Mouse (Mus musculus) CD4-positive, CD25-positive, alpha-beta regulatory T cell, adult 4 months (primary cell): Measurements from ENCODE around the gene Dlg2. TPM values are rescaled to one million over a fixed set of nuclear protein-coding genes. Genes with fewer than 3 reads are reported as not detected.

Source experiments
- ATAC-seq: one replicate; pipeline ENCODE4 v1.8.0; 2017
- polyA plus RNA-seq, 2 experiments: library from polyadenylated mRNA; unstranded; fragments of 100-300 nt; shearing (Covaris generic); gene quantifications; one replicate each; pipeline ENCODE4 v1.2.1; 2017

Gene Dlg2
- polyA plus RNA-seq, 2 experiments from 2014 or later = 0.50 to 0.86 TPM

DNA sequence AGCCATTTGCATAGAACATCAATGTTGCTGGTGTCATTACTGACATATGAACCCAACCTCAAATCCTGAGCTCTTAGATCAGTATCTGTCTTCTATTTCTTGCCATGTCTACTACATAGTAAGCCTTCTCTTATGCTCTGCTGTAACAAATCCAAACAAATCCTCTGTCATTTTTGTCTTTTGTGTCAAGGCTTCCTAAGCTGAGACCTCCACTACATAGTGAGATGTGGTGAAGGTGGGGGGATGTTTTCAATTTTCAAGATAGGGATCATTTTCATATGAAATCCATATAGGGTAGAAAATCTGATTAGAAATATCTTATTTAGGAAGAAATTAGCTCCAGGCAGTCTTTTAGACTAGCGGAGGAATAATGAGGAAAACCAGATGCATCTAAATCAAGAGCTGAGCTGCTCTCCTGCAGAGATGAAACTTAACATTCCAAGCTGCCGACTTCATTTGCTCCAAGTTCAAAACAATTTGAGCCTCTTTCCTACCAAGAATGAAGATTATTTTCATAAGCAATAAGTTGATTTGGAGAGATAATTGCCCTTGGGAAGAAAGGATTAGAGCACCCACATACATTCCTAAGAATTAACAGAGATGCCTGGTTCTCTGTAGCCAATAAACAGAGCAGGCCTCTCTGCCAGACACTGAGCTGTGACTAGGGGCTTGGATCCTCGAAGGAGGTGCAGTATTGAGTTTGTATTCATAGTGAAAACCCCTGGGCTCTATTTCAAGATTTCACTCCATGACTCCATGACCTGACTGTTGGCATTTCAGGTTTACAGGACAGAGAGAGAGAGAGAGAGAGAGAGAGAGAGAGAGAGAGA lies 2009.6 kb downstream of the Dlg2 start:
- ATAC-seq = no peak

DNA sequence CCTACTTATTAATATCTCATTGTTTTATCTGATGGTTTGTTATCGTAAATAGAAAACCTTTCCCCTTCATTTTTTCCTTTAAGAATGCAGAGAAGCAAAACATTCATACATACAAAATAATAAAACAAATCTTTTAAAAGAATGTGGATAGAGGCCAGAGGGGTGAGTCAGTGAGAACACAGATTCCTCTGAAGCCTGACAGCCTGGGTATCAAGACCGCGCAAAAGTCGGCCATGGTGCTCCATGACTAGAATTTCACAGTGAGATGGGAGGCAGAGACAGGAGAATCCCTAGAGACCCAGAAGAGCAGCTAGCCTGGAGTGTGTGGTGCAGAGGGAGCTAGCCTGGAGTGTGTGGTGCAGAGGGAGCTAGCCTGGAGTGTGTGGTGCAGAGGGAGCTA lies 2010.4 kb downstream of the Dlg2 start:
- no peak for ATAC-seq

DNA sequence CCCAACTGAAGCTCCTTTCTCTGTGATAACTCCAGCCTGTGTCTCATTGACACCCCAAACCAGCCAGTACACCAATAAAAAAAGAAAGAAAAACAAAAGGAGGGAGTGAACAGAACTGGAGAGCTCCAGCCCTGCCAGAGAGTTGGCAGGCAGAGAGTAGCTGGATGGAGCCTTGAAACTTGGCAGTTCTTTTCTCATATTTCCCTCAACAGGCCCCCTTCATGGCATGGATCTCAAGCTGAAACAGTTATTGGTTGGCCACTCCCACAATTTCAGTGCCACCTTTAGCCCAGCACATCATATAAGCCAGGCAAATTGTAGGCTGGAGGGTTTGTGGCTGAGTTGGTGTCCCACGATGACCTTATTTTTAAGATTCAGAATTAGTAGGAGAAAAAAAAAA lies 2015.8 kb downstream of the Dlg2 start:
- ATAC-seq = no peak

DNA sequence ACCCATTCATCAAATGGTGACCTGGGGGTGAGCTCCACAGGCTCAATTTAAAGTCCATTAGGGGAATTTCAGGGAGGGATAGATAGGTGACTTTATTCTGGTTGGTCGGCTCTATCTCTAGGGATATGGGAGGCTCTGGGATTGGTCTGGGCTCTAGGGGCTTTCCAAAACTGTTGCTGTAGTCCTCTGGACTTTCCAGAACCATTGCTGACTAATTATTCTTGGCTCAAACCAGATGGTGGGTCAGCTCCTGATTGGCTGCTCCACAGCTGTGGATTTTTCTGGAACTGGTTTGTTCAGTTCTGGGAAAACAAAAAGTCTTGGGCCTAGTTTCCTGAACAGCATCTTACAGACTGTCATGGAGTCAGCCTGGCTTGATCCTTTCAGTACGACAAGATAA lies 2017.0 kb downstream of the Dlg2 start:
- ATAC-seq = no peak

Other genes starting within 250 kb of the Dlg2 start
- not detected for gene Ccdc83, start 210.9 kb upstream of the Dlg2 start, polyA plus RNA-seq
- 10 to 100 TPM; 46.9 to 47.7 TPM for gene Sytl2, start 174.4 kb upstream of the Dlg2 start, polyA plus RNA-seq
- not detected for gene Ccdc89, start 50.1 kb upstream of the Dlg2 start, polyA plus RNA-seq
- 10 to 100 TPM; 13.7 to 29.0 TPM for gene Crebzf, start 33.9 kb upstream of the Dlg2 start, polyA plus RNA-seq
- gene Tmem126a, start 19.4 kb upstream of the Dlg2 start, polyA plus RNA-seq = 10 to 100 TPM; 67.2 to 77.1 TPM
- 10 to 100 TPM; 40.1 to 42.2 TPM for gene Tmem126b, start 671 bp upstream of the Dlg2 start, polyA plus RNA-seq